ENCODE assay signal across 15 mouse cellular contexts in genomic region chr19:43231711-43232110, GRCm38 (mm10).
"Had no signal": no experiment of that assay in that cellular context is flagged by ENCODE, and none has a peak within 500 bp of the region (broad histone marks: within the 10 kb centered on the region; RNA-seq: fewer than 3 reads in every experiment).

No protein-coding gene starts in this region.

- H3K9ac ChIP-seq: limb, embryonic 12.5 days; liver, embryonic 14.5 days; neural tube, embryonic 15.5 days had no signal

- H3K27ac ChIP-seq: limb, embryonic 12.5 days; liver, embryonic 14.5 days; macrophage; neural tube, embryonic 15.5 days had no signal

- H3K9me3 ChIP-seq: limb, embryonic 12.5 days; megakaryocyte, embryonic 14.5 days; neural tube, embryonic 15.5 days had no signal

- H3K4me1 ChIP-seq: limb, embryonic 12.5 days; megakaryocyte, embryonic 14.5 days; neural tube, embryonic 15.5 days had no signal

- H3K4me3 ChIP-seq: limb, embryonic 12.5 days; megakaryocyte, embryonic 14.5 days; myocyte; neural tube, embryonic 15.5 days had no signal

- DNase-seq: kidney, postnatal 25 days; layer of hippocampus, adult 9-11 months; layer of hippocampus, postnatal 36 days; lung, adult 2 months; lung, postnatal 10 days; midbrain, embryonic 14.5 days; right cerebral cortex, adult 18-20 months; right cerebral cortex, postnatal 25 days; thymus, postnatal 36 days had no signal

- H3K27me3 ChIP-seq: limb, embryonic 12.5 days; megakaryocyte, embryonic 14.5 days; neural tube, embryonic 15.5 days had no signal

- H3K4me2 ChIP-seq: limb, embryonic 12.5 days; neural tube, embryonic 15.5 days had no signal

- H3K36me3 ChIP-seq: limb, embryonic 12.5 days; neural tube, embryonic 15.5 days had no signal
